Mouse (Mus musculus): Measurements from ENCODE around the gene Srrm1. TPM values are rescaled to one million over a fixed set of nuclear protein-coding genes. Genes with fewer than 3 reads are reported as not detected.

Gene Srrm1
- polyA plus RNA-seq, 1 experiment = 41.3 TPM

DNA sequence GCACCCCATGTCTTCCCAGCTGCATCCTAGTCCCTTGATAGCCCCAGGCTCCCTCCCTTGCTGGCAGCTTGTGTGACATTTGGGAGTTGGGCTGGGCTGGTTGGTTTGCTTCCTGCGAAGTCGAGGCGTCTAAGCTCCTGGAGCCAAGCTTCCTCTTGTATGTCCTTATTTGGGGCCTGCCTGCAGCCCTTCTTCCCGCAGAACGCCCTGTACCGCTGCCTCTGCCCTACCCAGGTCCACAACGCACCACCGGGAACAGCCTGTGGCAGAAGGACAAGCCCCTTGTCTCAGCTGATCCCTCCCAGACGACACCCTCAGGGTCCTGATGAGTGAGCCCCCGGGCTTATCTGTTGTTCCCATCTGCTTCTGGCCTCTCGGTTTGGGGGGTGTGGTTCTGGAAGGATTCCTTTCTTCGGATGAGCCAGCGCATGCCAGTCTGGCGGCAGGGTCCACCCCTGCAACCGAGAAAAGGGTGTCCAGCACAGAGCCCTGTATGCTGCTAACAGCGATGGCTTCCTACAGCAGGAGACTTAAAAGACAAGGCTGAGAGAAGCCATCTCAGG, 66.2 kb downstream of the Srrm1 start:
- Histone ChIP-seq H3K27me3 (ENCODE audit: control insufficient read depth, insufficient read depth, insufficient read length) (no peaks in the 10 kb centered on the region), H3K4me2 (ENCODE audit: low read depth) (peak overlapping the region; percentile 67), H3ac (ENCODE audit: control insufficient read depth, insufficient read length) (no peak overlapping the region), H3K36me3 (ENCODE audit: control insufficient read depth, insufficient read depth) (no peaks in the 10 kb centered on the region), H3K79me2 (ENCODE audit: control insufficient read depth, insufficient read depth) (no peaks in the 10 kb centered on the region), H3K4me3 (peak overlapping the region; percentile 9)
- TF ChIP-seq SRF (IDR thresholded peaks at IDR 0.05; ENCODE audit: control insufficient read depth, insufficient read length, low read depth) (peak; percentile 97), POLR2AphosphoS2 (IDR thresholded peaks at IDR 0.05; ENCODE audit: insufficient read length, low read depth) (peak; percentile 79), POLR2A (IDR thresholded peaks at IDR 0.05; ENCODE audit: insufficient read length, low read depth) (peak; percentile 45), E2F4 (IDR thresholded peaks at IDR 0.05; ENCODE audit: insufficient read depth) (no peak)

DNA sequence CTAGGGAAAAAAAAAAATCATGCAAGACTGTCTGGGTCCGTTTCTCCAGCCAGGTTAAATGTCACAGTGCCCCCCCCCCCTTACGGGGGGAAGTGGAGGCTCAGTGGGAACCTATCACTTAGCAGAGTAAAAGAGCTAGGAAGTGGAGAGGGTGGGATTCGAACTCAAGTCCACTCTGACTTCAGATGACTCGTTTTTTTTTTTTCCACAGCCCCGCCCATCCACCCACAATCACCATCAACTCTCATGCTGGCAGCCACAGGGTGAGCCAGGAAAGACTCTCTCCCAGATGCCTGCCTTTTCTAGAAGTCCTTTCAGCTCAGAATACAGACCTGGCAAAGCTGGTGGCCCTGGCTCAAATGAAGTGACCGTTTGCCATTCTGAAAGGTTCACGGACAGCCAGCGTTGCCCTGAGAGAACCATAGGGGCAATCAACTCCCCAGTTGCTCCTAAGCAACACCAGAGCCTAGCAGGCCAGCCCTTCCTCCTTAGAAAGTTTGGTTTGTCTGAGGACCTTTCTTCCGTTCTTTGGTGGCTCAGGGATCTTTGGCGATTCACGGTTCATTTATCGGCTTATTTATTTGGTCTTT, 67.0 kb downstream of the Srrm1 start:
- no peaks in the 10 kb centered on the region for H3K36me3 ChIP-seq (ENCODE audit: control insufficient read depth, insufficient read depth)
- no peaks in the 10 kb centered on the region for H3K79me2 ChIP-seq (ENCODE audit: control insufficient read depth, insufficient read depth)
- H3K4me2 ChIP-seq (ENCODE audit: low read depth) = peak overlapping the region; percentile 67
- no peaks in the 10 kb centered on the region for H3K27me3 ChIP-seq (ENCODE audit: control insufficient read depth, insufficient read depth, insufficient read length)
- TF ChIP-seq MYOD1 (IDR thresholded peaks at IDR 0.05; ENCODE audit: control insufficient read depth in 1 of 3, insufficient read length in 2 of 3, low read depth in 2 of 3) (no peak), TCF12 (IDR thresholded peaks at IDR 0.05; ENCODE audit: insufficient read depth, poor library complexity, severe bottlenecking) (no peak), E2F4 (IDR thresholded peaks at IDR 0.05; ENCODE audit: insufficient read depth) (no peak), USF1 (IDR thresholded peaks at IDR 0.05; ENCODE audit: low read depth) (no peak), TCF3 (IDR thresholded peaks at IDR 0.05; ENCODE audit: insufficient read length, low read depth) (no peak), REST (IDR thresholded peaks at IDR 0.05; ENCODE audit: insufficient read depth, insufficient read length) (no peak), POLR2AphosphoS2 (IDR thresholded peaks at IDR 0.05; ENCODE audit: insufficient read length, low read depth) (no peak), SRF (IDR thresholded peaks at IDR 0.05; ENCODE audit: control insufficient read depth, insufficient read length, low read depth) (no peak), POLR2A (IDR thresholded peaks at IDR 0.05; ENCODE audit: insufficient read length, low read depth) (no peak), MAX (IDR thresholded peaks at IDR 0.05; ENCODE audit: low read depth) (no peak), MYOG (IDR thresholded peaks at IDR 0.05; ENCODE audit: control insufficient read depth in 1 of 3, insufficient read depth in 1 of 3, insufficient read length in 2 of 3, low read depth in 2 of 3) (no peak)
- H3K4me3 ChIP-seq = peak overlapping the region; percentile 9
- H3ac ChIP-seq (ENCODE audit: control insufficient read depth, insufficient read length) = no peak overlapping the region

DNA sequence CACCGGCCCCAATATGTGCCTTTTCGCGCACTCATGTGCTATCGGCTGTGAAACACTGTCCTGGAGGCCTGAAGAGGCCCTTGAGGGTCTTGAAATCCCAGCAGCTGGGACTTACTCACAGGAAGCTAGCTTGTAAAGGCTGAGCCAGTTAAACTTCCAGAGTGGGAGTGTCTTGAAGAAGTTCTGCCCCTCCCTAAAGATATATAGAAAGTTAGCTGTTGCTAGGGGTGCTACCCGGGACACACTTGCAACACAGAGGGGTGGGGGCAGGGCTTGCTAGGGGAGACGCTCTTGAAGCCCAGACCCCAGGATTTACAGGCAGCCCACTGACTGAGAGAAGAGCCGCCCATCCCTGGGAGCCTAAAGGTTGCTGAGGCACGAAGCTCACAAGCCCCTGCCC, 67.7 kb downstream of the Srrm1 start:
- no peaks in the 10 kb centered on the region for H3K36me3 ChIP-seq (ENCODE audit: control insufficient read depth, insufficient read depth)
- H3K79me2 ChIP-seq (ENCODE audit: control insufficient read depth, insufficient read depth) = no peaks in the 10 kb centered on the region
- no peak overlapping the region for H3K4me2 ChIP-seq (ENCODE audit: low read depth)
- no peaks in the 10 kb centered on the region for H3K27me3 ChIP-seq (ENCODE audit: control insufficient read depth, insufficient read depth, insufficient read length)
- H3ac ChIP-seq (ENCODE audit: control insufficient read depth, insufficient read length) = no peak overlapping the region
- no peak overlapping the region for H3K4me3 ChIP-seq
- TF ChIP-seq E2F4 (IDR thresholded peaks at IDR 0.05; ENCODE audit: insufficient read depth) (no peak), MAX (IDR thresholded peaks at IDR 0.05; ENCODE audit: low read depth) (no peak), POLR2A (IDR thresholded peaks at IDR 0.05; ENCODE audit: insufficient read length, low read depth) (no peak), TCF3 (IDR thresholded peaks at IDR 0.05; ENCODE audit: insufficient read length, low read depth) (no peak), MYOG (IDR thresholded peaks at IDR 0.05; ENCODE audit: control insufficient read depth in 1 of 3, insufficient read depth in 1 of 3, insufficient read length in 2 of 3, low read depth in 2 of 3) (no peak), POLR2AphosphoS2 (IDR thresholded peaks at IDR 0.05; ENCODE audit: insufficient read length, low read depth) (no peak)

GRCm38 (mm10) chr4:135283875-135284274, 69.2 kb downstream of the Srrm1 start:
- Histone ChIP-seq H3ac (ENCODE audit: control insufficient read depth, insufficient read length) (no peak overlapping the region), H3K36me3 (ENCODE audit: control insufficient read depth, insufficient read depth) (no peaks in the 10 kb centered on the region), H3K4me2 (ENCODE audit: low read depth) (no peak overlapping the region), H3K79me2 (ENCODE audit: control insufficient read depth, insufficient read depth) (no peaks in the 10 kb centered on the region), H3K27me3 (ENCODE audit: control insufficient read depth, insufficient read depth, insufficient read length) (no peaks in the 10 kb centered on the region), H3K4me3 (no peak overlapping the region)
- TF ChIP-seq USF1 (IDR thresholded peaks at IDR 0.05; ENCODE audit: low read depth) (no peak), REST (IDR thresholded peaks at IDR 0.05; ENCODE audit: insufficient read depth, insufficient read length) (no peak), E2F4 (IDR thresholded peaks at IDR 0.05; ENCODE audit: insufficient read depth) (no peak), POLR2AphosphoS2 (IDR thresholded peaks at IDR 0.05; ENCODE audit: insufficient read length, low read depth) (no peak), MYOD1 (IDR thresholded peaks at IDR 0.05; ENCODE audit: control insufficient read depth in 1 of 3, insufficient read length in 2 of 3, low read depth in 2 of 3) (no peak), MAX (IDR thresholded peaks at IDR 0.05; ENCODE audit: low read depth) (no peak), SRF (IDR thresholded peaks at IDR 0.05; ENCODE audit: control insufficient read depth, insufficient read length, low read depth) (no peak), CEBPB (IDR thresholded peaks at IDR 0.05; ENCODE audit: insufficient read depth, poor library complexity, severe bottlenecking) (no peak), TCF12 (IDR thresholded peaks at IDR 0.05; ENCODE audit: insufficient read depth, poor library complexity, severe bottlenecking) (no peak), POLR2A (IDR thresholded peaks at IDR 0.05; ENCODE audit: insufficient read length, low read depth) (no peak), TCF3 (IDR thresholded peaks at IDR 0.05; ENCODE audit: insufficient read length, low read depth) (no peak), MYOG (IDR thresholded peaks at IDR 0.05; ENCODE audit: control insufficient read depth in 1 of 3, insufficient read depth in 1 of 3, insufficient read length in 2 of 3, low read depth in 2 of 3) (no peak)

DNA sequence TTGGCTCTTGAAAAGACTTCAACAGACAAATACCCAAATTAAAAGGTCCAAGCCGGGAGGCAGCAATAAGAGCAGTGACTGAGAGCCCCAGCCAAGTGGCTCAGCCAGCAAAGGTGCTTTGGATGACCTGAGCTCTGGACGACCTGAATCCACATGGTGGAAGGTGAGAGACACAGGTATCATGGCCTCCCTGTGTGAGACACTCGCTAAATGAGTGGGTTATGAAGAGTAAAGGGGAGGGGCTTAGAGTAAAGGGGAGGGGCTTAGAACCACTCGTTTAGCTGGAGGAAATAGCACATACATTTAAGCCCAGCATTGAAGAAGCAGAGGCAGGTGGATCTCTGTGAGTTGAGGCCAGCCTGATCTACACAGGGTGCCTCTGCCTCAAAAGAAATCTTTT, 69.7 kb downstream of the Srrm1 start:
- Histone ChIP-seq H3K27me3 (ENCODE audit: control insufficient read depth, insufficient read depth, insufficient read length) (no peaks in the 10 kb centered on the region), H3K4me3 (no peak overlapping the region), H3ac (ENCODE audit: control insufficient read depth, insufficient read length) (no peak overlapping the region), H3K4me2 (ENCODE audit: low read depth) (no peak overlapping the region), H3K36me3 (ENCODE audit: control insufficient read depth, insufficient read depth) (no peaks in the 10 kb centered on the region), H3K79me2 (ENCODE audit: control insufficient read depth, insufficient read depth) (no peaks in the 10 kb centered on the region)
- no peak for TF ChIP-seq TCF12 (IDR thresholded peaks at IDR 0.05; ENCODE audit: insufficient read depth, poor library complexity, severe bottlenecking)
- TF ChIP-seq TCF3 (IDR thresholded peaks at IDR 0.05; ENCODE audit: insufficient read length, low read depth) = no peak
- TF ChIP-seq E2F4 (IDR thresholded peaks at IDR 0.05; ENCODE audit: insufficient read depth) = no peak
- no peak for TF ChIP-seq MYOG (IDR thresholded peaks at IDR 0.05; ENCODE audit: control insufficient read depth in 1 of 3, insufficient read depth in 1 of 3, insufficient read length in 2 of 3, low read depth in 2 of 3)
- no peak for TF ChIP-seq MYOD1 (IDR thresholded peaks at IDR 0.05; ENCODE audit: control insufficient read depth in 1 of 3, insufficient read length in 2 of 3, low read depth in 2 of 3)
- no peak for TF ChIP-seq SRF (IDR thresholded peaks at IDR 0.05; ENCODE audit: control insufficient read depth, insufficient read length, low read depth)
- TF ChIP-seq USF1 (IDR thresholded peaks at IDR 0.05; ENCODE audit: low read depth) = no peak
- TF ChIP-seq POLR2AphosphoS2 (IDR thresholded peaks at IDR 0.05; ENCODE audit: insufficient read length, low read depth) = no peak
- no peak for TF ChIP-seq MAX (IDR thresholded peaks at IDR 0.05; ENCODE audit: low read depth)
- TF ChIP-seq REST (IDR thresholded peaks at IDR 0.05; ENCODE audit: insufficient read depth, insufficient read length) = no peak
- no peak for TF ChIP-seq CEBPB (IDR thresholded peaks at IDR 0.05; ENCODE audit: insufficient read depth, poor library complexity, severe bottlenecking)
- no peak for TF ChIP-seq POLR2A (IDR thresholded peaks at IDR 0.05; ENCODE audit: insufficient read length, low read depth)
